Mouse (Mus musculus) thymus, postnatal 25 days (tissue): Measurements from ENCODE around the gene Cldn15.

Source experiments
- DNase-seq: peaks from one replicate; pipeline ENCODE4 v3.0.0; 2022

Cldn15 gene

DNA sequence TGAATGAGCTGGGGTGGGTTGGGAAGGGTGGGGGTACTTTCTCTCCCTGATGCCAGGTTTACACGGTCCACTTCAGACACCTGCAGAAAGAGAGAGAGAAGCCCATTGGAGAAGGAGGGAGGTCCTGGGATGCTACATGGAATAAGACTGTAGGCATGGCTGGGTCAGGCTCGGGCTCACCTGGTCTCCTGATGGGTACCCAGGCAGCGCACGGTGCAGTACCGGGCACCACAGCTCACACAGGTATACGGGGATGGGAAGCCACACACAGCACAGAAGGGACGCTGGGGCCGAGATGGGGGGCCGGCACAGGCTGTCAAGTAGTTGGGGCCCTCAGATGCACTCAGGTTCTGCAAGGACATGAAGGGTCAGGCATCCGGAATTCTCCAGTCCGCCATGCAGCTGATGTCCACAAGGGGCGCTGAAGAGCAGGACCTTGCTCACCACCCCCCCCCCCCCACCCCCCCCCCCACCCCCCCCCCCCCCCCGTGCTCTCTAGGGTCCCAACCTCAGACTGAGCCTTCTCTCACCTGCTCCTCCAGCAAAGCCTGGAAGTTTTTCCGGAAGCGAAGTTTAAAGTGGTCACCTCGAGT, 16.0 kb downstream of the Cldn15 start:
- peak; percentile 47 for DNase-seq

DNA sequence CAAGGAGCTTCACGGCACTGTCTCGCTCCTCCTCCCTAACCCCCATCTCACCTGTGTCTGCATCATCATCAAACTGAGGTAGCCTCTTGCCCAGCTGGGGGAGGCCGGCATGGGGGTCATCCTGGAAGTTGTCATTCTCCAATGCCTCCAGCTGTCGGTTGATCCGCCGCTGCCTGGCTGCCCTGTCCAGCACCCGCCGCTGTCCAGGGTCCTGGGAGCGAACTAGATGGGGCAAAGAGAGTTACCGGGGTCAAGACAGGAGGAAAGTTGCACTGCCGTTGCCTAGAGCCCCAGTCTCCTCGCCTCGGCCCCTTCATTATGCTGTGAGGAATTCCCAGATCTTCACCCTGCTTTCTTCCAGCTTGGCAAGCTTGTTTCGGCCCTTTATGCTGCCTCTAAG, 18.4 kb downstream of the Cldn15 start:
- no peak for DNase-seq

- DNase-seq, result peak; percentile 94
These were observed 20.3 kb downstream of the Cldn15 start, which contains the start of gene Plod3 for GRCm38 (mm10) chr5:136986695-136987137. Gene Plod3, plus strand, starts transcription at chr5:136987019.

DNA sequence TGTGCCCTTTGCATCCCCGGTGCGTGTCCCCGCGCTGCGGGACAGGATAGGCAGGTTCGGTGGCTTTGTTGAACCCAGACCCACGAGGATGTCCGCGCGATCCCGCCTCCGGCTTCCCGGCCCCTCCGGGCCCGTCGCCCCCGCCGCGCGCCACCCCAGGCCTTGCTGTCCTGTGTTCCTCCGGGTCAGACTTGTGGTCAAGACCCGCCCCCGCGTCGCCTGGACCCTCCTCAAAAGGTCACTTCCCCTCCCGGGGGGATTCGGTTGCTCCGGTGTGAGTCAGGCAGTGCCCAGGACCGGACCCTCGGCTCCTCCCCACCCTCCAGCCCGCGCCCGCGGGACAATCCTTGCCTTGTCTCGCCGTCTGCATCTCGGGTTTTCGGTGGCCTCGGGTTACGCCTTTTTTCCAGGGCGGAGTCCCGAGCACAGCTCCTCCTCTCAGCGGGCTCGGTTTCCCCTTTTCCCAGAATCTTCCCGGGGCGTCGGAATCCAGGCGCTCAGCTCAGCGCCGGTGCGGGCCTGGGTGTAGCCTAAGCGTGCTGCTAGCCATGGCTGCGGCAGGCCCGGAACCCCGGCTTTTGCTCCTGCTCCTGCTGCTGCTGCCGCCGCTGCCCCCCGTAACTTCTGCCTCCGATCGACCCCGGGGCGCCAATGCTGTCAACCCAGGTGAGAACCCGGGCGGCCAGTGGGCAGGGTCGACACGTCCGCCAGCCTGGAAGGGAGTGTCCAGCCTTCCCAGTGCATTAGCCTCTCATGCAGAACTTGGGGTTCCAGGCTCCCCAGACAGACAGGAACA, 20.9 kb downstream of the Cldn15 start:
- DNase-seq, result no peak

DNA sequence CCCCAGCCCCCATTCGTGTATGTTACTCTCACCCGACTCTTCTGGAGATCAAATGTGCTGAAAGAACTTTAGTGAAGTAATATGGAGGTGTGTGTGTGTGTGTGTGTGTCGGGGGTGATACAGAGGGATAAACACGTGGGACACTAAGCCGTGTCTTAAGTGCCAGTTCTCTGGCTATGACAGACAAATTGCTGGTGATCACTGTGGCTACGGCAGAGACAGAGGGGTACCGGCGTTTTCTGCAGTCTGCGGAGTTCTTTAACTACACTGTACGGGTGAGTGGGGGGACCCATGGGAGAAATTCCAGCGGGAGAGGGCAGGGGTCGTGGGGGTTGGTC, 21.5 kb downstream of the Cldn15 start, which contains the start of gene Znhit1:
TSS of gene Znhit1 (minus strand) at position 88 of the 338 bp plus-strand sequence.
- peak; percentile 8 for DNase-seq

- no peak for DNase-seq
These were observed 22.0 kb downstream of the Cldn15 start for GRCm38 (mm10) chr5:136988420-136988819.

DNA sequence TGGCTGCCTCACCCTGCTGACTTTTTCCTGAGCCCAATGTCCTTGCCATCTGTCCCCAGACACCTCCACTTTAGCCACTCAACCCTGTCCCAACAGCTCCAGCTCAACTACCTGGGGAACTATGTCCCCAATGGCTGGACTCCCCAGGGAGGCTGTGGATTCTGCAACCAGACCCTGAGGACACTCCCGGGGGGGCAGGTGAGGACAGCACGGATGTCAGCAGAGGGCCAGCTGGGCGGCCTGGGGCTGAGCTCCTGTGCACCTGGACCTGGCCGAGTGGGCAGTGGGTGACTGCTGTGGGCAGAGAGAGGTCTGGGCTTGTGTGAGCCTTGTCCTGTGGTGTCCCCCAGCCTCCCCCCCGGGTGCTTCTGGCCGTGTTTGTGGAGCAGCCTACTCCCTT, 23.4 kb downstream of the Cldn15 start:
- no peak for DNase-seq

DNA sequence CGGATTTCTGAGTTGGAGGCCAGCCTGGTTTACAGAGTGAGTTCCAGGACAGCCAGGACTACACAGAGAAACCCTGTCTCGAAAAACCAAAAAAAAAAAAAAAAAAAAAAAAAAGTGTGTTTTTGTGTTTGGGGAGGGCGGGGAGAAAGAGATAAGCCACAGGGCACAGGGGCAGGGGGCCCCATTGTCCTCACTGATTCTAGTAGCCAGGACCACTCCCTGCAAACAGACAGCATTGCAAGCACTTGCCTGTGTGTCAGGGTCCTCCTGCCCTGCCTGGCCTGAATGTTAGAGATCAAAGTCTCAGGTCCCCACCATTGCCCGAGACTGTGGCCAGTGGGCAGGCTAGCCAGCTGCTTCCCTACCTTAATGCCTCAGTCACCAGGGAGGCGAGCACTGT, 33.0 kb downstream of the Cldn15 start:
- no peak for DNase-seq

- DNase-seq, result no peak
These were observed 34.2 kb downstream of the Cldn15 start for GRCm38 (mm10) chr5:137000612-137001011.

GRCm38 (mm10) chr5:137007276-137007675, 40.9 kb downstream of the Cldn15 start:
- DNase-seq, result no peak

GRCm38 (mm10) chr5:137009988-137010387, 43.6 kb downstream of the Cldn15 start:
- DNase-seq, result peak; percentile 39

- DNase-seq, result no peak
These were observed 46.1 kb downstream of the Cldn15 start for GRCm38 (mm10) chr5:137012401-137012950.

- no peak for DNase-seq
These were observed 49.5 kb downstream of the Cldn15 start for GRCm38 (mm10) chr5:137015913-137016312.

DNA sequence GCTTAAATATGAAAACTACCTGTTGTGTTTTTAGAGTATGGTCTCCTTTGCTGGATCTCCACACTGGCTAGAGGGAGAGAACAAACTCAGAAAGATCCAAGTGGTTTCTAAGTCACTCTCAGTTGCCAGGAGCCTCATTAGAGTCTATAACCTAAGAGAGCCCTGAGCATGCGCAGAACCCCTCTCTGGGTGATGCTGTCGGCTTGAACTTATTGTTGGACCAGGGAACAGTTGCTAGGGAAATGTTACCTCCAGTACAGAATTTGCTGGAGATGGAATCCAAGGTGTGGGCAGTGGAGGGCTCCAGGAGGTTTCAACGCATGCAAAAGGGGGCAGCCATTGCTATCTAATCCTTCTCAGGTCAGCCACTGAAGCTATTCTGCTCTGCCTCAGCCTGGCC, 57.9 kb downstream of the Cldn15 start:
- no peak for DNase-seq

DNA sequence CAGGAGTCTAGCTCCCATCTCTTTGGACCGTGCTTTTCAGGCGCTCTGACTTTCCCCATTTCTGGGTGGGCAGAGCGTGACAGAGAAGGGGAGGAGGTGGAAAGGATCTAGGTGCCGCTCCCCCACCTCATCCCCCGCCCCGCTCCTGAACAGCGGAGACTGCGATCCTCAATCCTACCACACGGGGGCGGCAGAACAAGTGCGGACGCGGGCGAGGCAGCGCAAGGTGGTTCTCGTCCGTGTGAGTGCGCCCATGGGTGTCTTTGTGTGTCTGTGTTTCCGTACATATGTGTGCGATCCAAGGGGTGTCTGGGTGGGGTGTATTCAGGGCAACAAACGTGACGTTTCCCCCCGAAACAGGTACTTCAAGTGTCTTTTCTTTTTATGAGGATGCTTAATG, 58.7 kb downstream of the Cldn15 start:
- peak; percentile 84 for DNase-seq
